Mouse (Mus musculus) mouse embryonic stem cell (cell line): ENCODE data around the gene 1700010B08Rik.

Experiments used
- in situ Hi-C, 2 experiments: fragments of 300-500 bp; cut with MboI; formaldehyde crosslinking; loops; 1 replicate in 1 of 2; 3 replicates in 1 of 2; pipeline ENCODE4 v1.14.3; 2019 to 2020; ENCODE audit warnings: low sequenced_read_pairs in 2 of 2, low pct_unique_long_range_greater_than_20kb in 1 of 2, mixed read lengths in 1 of 2; ENCODE audit not compliant: unreplicated experiment in 1 of 2

Gene 1700010B08Rik

GRCm38 (mm10) chr2:173713241-173713640 is 6.0 kb upstream of the 1700010B08Rik start:
- in situ Hi-C loops = no loop called here

- in situ Hi-C loops = no loop called here
Measured at GRCm38 (mm10) chr2:173714620-173715218, 4.5 kb upstream of the 1700010B08Rik start.

- in situ Hi-C loops = no loop called here
Measured at GRCm38 (mm10) chr2:173716966-173717365, 2.2 kb upstream of the 1700010B08Rik start.

- in situ Hi-C loops = no loop called here
Measured at GRCm38 (mm10) chr2:173722251-173722857, 3.1 kb downstream of the 1700010B08Rik start.

- in situ Hi-C loops = no loop called here
Measured at GRCm38 (mm10) chr2:173724382-173724781, 5.2 kb downstream of the 1700010B08Rik start.

GRCm38 (mm10) chr2:173724940-173725807 is 6.0 kb downstream of the 1700010B08Rik start:
- in situ Hi-C loops = no loop called here

- in situ Hi-C loops = no loop called here
Measured at GRCm38 (mm10) chr2:173725819-173726218, 6.6 kb downstream of the 1700010B08Rik start.

GRCm38 (mm10) chr2:173730444-173730966 is 11.3 kb downstream of the 1700010B08Rik start:
- in situ Hi-C loops = no loop called here

- in situ Hi-C loops = no loop called here
Measured at GRCm38 (mm10) chr2:173734426-173734825, 15.2 kb downstream of the 1700010B08Rik start.

- in situ Hi-C loops = no loop called here
Measured at GRCm38 (mm10) chr2:173737222-173737989, 18.2 kb downstream of the 1700010B08Rik start, which contains the start of gene Vapb. Gene Vapb (plus strand): TSS chr2:173737511.

GRCm38 (mm10) chr2:173738232-173738631 is 19.0 kb downstream of the 1700010B08Rik start:
- in situ Hi-C loops = no loop called here

GRCm38 (mm10) chr2:173739107-173739506 is 19.9 kb downstream of the 1700010B08Rik start:
- in situ Hi-C loops = no loop called here

GRCm38 (mm10) chr2:173742090-173742489 is 22.9 kb downstream of the 1700010B08Rik start:
- in situ Hi-C loops = no loop called here

GRCm38 (mm10) chr2:173742744-173743143 is 23.5 kb downstream of the 1700010B08Rik start:
- in situ Hi-C loops = no loop called here

GRCm38 (mm10) chr2:173744070-173744815 is 25.0 kb downstream of the 1700010B08Rik start:
- in situ Hi-C loops = no loop called here

GRCm38 (mm10) chr2:173748961-173749659 is 29.9 kb downstream of the 1700010B08Rik start:
- in situ Hi-C loops = no loop called here

GRCm38 (mm10) chr2:173755433-173756144 is 36.4 kb downstream of the 1700010B08Rik start:
- in situ Hi-C loops = no loop called here
